Mouse (Mus musculus) liver, embryonic 11.5 days (tissue): ENCODE data around the gene Eps8l2. TPM values are rescaled to one million over a fixed set of nuclear protein-coding genes. Genes with fewer than 3 reads are reported as not detected.
"Not testable (repeated sequence)": the region's sequence is repeated elsewhere in the genome, so short reads cannot be mapped to it uniquely, and the experiment has no call there.

Source experiments
- ATAC-seq: fragments of 200-750 bp; cut with Nextera tagmentation; replicated peaks from 2 replicates; pipeline ENCODE4 v1.8.0; 2017; ENCODE audit warnings: moderate number of reproducible peaks, mild to moderate bottlenecking, moderate TSS enrichment, moderate library complexity; ENCODE audit not compliant: low FRiP score
- DNase-seq: peaks from one replicate; pipeline ENCODE4 v3.0.0-alpha.2; 2017; ENCODE audit warnings: low spot score
- H3K27ac ChIP-seq: fragments of 300-500 bp; sonication (generic); 2 replicates; pipeline ENCODE4 v1.5.1; 2014; ENCODE audit warnings: mild to moderate bottlenecking, low read depth, low read length, control low read depth
- H3K27me3 ChIP-seq: fragments of 300-500 bp; sonication (generic); replicated peaks from 2 replicates; pipeline ENCODE4 v1.6.1; 2014; ENCODE audit warnings: low read length, mixed read lengths; ENCODE audit not compliant: control insufficient read depth, insufficient read depth
- H3K36me3 ChIP-seq: fragments of 300-500 bp; sonication (generic); 2 replicates; pipeline ENCODE4 v1.6.1; 2014; ENCODE audit warnings: mild to moderate bottlenecking, low read length, moderate library complexity, mixed read lengths; ENCODE audit not compliant: control insufficient read depth, insufficient read depth
- H3K4me1 ChIP-seq: fragments of 300-500 bp; sonication (generic); replicated peaks from 2 replicates; pipeline ENCODE4 v1.6.1; 2014; ENCODE audit warnings: low read length, mixed read lengths; ENCODE audit not compliant: control insufficient read depth, insufficient read depth
- H3K4me2 ChIP-seq: fragments of 300-500 bp; sonication (generic); 2 replicates; pipeline ENCODE4 v1.6.1; 2014; ENCODE audit warnings: mild to moderate bottlenecking, control low read depth, moderate library complexity
- H3K4me3 ChIP-seq: fragments of 300-500 bp; sonication (generic); 2 replicates; pipeline ENCODE4 v1.5.1; 2014; ENCODE audit warnings: low read depth, low read length, control low read depth
- H3K9ac ChIP-seq: fragments of 300-500 bp; sonication (generic); 2 replicates; pipeline ENCODE4 v1.6.1; 2014; ENCODE audit warnings: low read depth, low read length, control low read depth
- H3K9me3 ChIP-seq: fragments of 300-500 bp; sonication (generic); 2 replicates; pipeline ENCODE4 v1.6.1; 2016; ENCODE audit warnings: low read length, inconsistent platforms, mixed read lengths; ENCODE audit not compliant: control insufficient read depth
- WGBS: fragments of 180-500 bp; shearing (Covaris S2); extraction: QIAGEN DNeasy Blood & Tissue Kit; methylation state at CpG from one replicate; pipeline ENCODE4 v1.1.7; 2014; 5-methylcytosine and 5-hydroxymethylcytosine counted together
- polyA plus RNA-seq: library from polyadenylated mRNA; unstranded; fragments of >200 nt; fragmentation: Nextera tagmentation; extraction: Ambion mirVana; gene quantifications from 2 replicates; pipeline ENCODE4 v1.2.1, GENCODE M21; 2014

The Eps8l2 gene
- polyA plus RNA-seq, 1 experiment from 2014 or later, result 5.4 TPM

- peaks cover 26% of the 10 kb centered on the region for H3K4me1 ChIP-seq
- ATAC-seq, result no peak
- H3K4me2 ChIP-seq, result no peak overlapping the region
- peaks cover 19% of the 10 kb centered on the region for H3K36me3 ChIP-seq
- no peak overlapping the region for H3K9ac ChIP-seq
- H3K9me3 ChIP-seq, result no peaks in the 10 kb centered on the region
- no peaks in the 10 kb centered on the region for H3K27me3 ChIP-seq
- WGBS, result 60% methylated on average over 1 of the region's 1 CpGs
- no peak for DNase-seq
- H3K27ac ChIP-seq, result no peak overlapping the region
- H3K4me3 ChIP-seq, result no peak overlapping the region
Observed at GRCm38 (mm10) chr7:141395348-141395747, 56.7 kb downstream of the Eps8l2 start.

- Histone ChIP-seq H3K9me3 (no peaks in the 10 kb centered on the region), H3K36me3 (peaks cover 43% of the 10 kb centered on the region), H3K27ac (no peak overlapping the region), H3K27me3 (no peaks in the 10 kb centered on the region), H3K4me1 (no peaks in the 10 kb centered on the region), H3K9ac (no peak overlapping the region), H3K4me3 (no peak overlapping the region), H3K4me2 (no peak overlapping the region)
- WGBS, result 52% methylated on average over 5 of the region's 5 CpGs
- DNase-seq (peak; percentile 45), ATAC-seq (peak; percentile 67)
Observed at GRCm38 (mm10) chr7:141403305-141403704, 64.6 kb downstream of the Eps8l2 start.

- Histone ChIP-seq H3K27ac (no peak overlapping the region), H3K4me1 (no peaks in the 10 kb centered on the region), H3K9ac (no peak overlapping the region), H3K4me3 (no peak overlapping the region), H3K9me3 (no peaks in the 10 kb centered on the region), H3K27me3 (no peaks in the 10 kb centered on the region), H3K36me3 (peaks cover 35% of the 10 kb centered on the region), H3K4me2 (no peak overlapping the region)
- ATAC-seq (no peak), DNase-seq (no peak)
- WGBS, result 78% methylated on average over 4 of the region's 4 CpGs
Observed at GRCm38 (mm10) chr7:141405466-141405865, 66.8 kb downstream of the Eps8l2 start.

GRCm38 (mm10) chr7:141407670-141408069, 69.0 kb downstream of the Eps8l2 start:
- H3K9me3 ChIP-seq, ATAC-seq, H3K4me2 ChIP-seq, H3K27me3 ChIP-seq, H3K4me3 ChIP-seq, H3K27ac ChIP-seq, DNase-seq, H3K9ac ChIP-seq, H3K4me1 ChIP-seq: not testable (repeated sequence)
- peaks cover 18% of the 10 kb centered on the region for H3K36me3 ChIP-seq
- 94% methylated on average over 7 of the region's 7 CpGs for WGBS

- Histone ChIP-seq H3K4me2 (no peak overlapping the region), H3K27me3 (no peaks in the 10 kb centered on the region), H3K27ac (no peak overlapping the region), H3K4me1 (peaks cover 8% of the 10 kb centered on the region), H3K9ac (no peak overlapping the region), H3K9me3 (no peaks in the 10 kb centered on the region), H3K36me3 (peaks cover 9% of the 10 kb centered on the region), H3K4me3 (no peak overlapping the region)
- DNase-seq (peak; percentile 74), ATAC-seq (peak; percentile 69)
- 19% methylated on average over 11 of the region's 11 CpGs for WGBS
Observed at GRCm38 (mm10) chr7:141408833-141409232, 70.2 kb downstream of the Eps8l2 start.

GRCm38 (mm10) chr7:141410631-141411030, 72.0 kb downstream of the Eps8l2 start:
- no peak overlapping the region for H3K9ac ChIP-seq
- 91% methylated on average over 8 of the region's 8 CpGs for WGBS
- H3K4me1 ChIP-seq, result peaks cover 14% of the 10 kb centered on the region
- H3K27me3 ChIP-seq, result no peaks in the 10 kb centered on the region
- DNase-seq, result no peak
- no peak overlapping the region for H3K27ac ChIP-seq
- no peaks in the 10 kb centered on the region for H3K9me3 ChIP-seq
- no peak overlapping the region for H3K4me2 ChIP-seq
- no peak for ATAC-seq
- H3K4me3 ChIP-seq, result no peak overlapping the region
- peaks cover 9% of the 10 kb centered on the region for H3K36me3 ChIP-seq

GRCm38 (mm10) chr7:141411667-141412066, 73.0 kb downstream of the Eps8l2 start:
- peaks cover 14% of the 10 kb centered on the region for H3K4me1 ChIP-seq
- WGBS, result 88% methylated on average over 1 of the region's 1 CpGs
- no peak overlapping the region for H3K27ac ChIP-seq
- no peaks in the 10 kb centered on the region for H3K9me3 ChIP-seq
- peaks cover 9% of the 10 kb centered on the region for H3K36me3 ChIP-seq
- no peak overlapping the region for H3K4me2 ChIP-seq
- no peaks in the 10 kb centered on the region for H3K27me3 ChIP-seq
- ATAC-seq (no peak), DNase-seq (no peak)
- no peak overlapping the region for H3K9ac ChIP-seq
- no peak overlapping the region for H3K4me3 ChIP-seq

Other genes with a start within 250 kb of the Eps8l2 start
- 21.4 and 23.5 TPM in 2 replicates for gene Sigirr, start 238.3 kb upstream of the Eps8l2 start, polyA plus RNA-seq
- gene Ano9, start 221.1 kb upstream of the Eps8l2 start, polyA plus RNA-seq, result 0.09 and 0.41 TPM in 2 replicates
- 134 and 147 TPM in 2 replicates for gene Ptdss2, start 216.5 kb upstream of the Eps8l2 start, polyA plus RNA-seq
- gene Rnh1, start 166.0 kb upstream of the Eps8l2 start, polyA plus RNA-seq, result 91.2 and 93.7 TPM in 2 replicates
- gene Hras, start 144.9 kb upstream of the Eps8l2 start, polyA plus RNA-seq, result 112 and 118 TPM in 2 replicates
- gene Lrrc56, start 144.7 kb upstream of the Eps8l2 start, polyA plus RNA-seq, result 20.8 and 20.9 TPM in 2 replicates
- 1.8 and 2.6 TPM in 2 replicates for gene Lmntd2, start 124.8 kb upstream of the Eps8l2 start, polyA plus RNA-seq
- gene Rassf7, start 123.0 kb upstream of the Eps8l2 start, polyA plus RNA-seq, result 35.1 TPM in 2 replicates
- gene Phrf1, start 110.1 kb upstream of the Eps8l2 start, polyA plus RNA-seq, result 70.9 and 81.0 TPM in 2 replicates
- 4.0 and 4.1 TPM in 2 replicates for gene Irf7, start 72.4 kb upstream of the Eps8l2 start, polyA plus RNA-seq
- gene Cdhr5, start 62.1 kb upstream of the Eps8l2 start, polyA plus RNA-seq, result 0.44 and 0.53 TPM in 2 replicates
- gene Sct, start 59.7 kb upstream of the Eps8l2 start, polyA plus RNA-seq, result 1.2 and 1.6 TPM in 2 replicates
- gene Drd4, start 46.9 kb upstream of the Eps8l2 start, polyA plus RNA-seq, result 0.16 and 0.17 TPM in 2 replicates
- 48.6 and 54.0 TPM in 2 replicates for gene Deaf1, start 11.2 kb upstream of the Eps8l2 start, polyA plus RNA-seq
- gene Tmem80, start 11.1 kb upstream of the Eps8l2 start, polyA plus RNA-seq, result 22.2 and 27.4 TPM in 2 replicates
- 442 and 472 TPM in 2 replicates for gene Taldo1, start 53.3 kb downstream of the Eps8l2 start, polyA plus RNA-seq
- 35.0 and 41.6 TPM in 2 replicates for gene Gatd1, start 75.3 kb downstream of the Eps8l2 start, polyA plus RNA-seq
- 0.16 and 0.27 TPM in 2 replicates for gene Cend1, start 90.6 kb downstream of the Eps8l2 start, polyA plus RNA-seq
- gene Slc25a22, start 99.0 kb downstream of the Eps8l2 start, polyA plus RNA-seq, result 36.9 and 39.4 TPM in 2 replicates
- gene Pidd1, start 105.1 kb downstream of the Eps8l2 start, polyA plus RNA-seq, result 22.5 and 22.7 TPM in 2 replicates
- gene Rplp2, start 108.5 kb downstream of the Eps8l2 start, polyA plus RNA-seq, result 1,652 and 1,836 TPM in 2 replicates
- gene Pnpla2, start 116.3 kb downstream of the Eps8l2 start, polyA plus RNA-seq, result 23.4 and 23.7 TPM in 2 replicates
- gene Cracr2b, start 122.2 kb downstream of the Eps8l2 start, polyA plus RNA-seq, result 4.3 and 7.2 TPM in 2 replicates
- 20.6 and 22.3 TPM in 2 replicates for gene Cd151, start 128.5 kb downstream of the Eps8l2 start, polyA plus RNA-seq
- 95.3 and 104 TPM in 2 replicates for gene Polr2l, start 136.3 kb downstream of the Eps8l2 start, polyA plus RNA-seq
- 77.9 and 78.2 TPM in 2 replicates for gene Tspan4, start 136.4 kb downstream of the Eps8l2 start, polyA plus RNA-seq
- gene Chid1, start 201.0 kb downstream of the Eps8l2 start, polyA plus RNA-seq, result 39.2 and 48.1 TPM in 2 replicates
- gene Ap2a2, start 223.3 kb downstream of the Eps8l2 start, polyA plus RNA-seq, result 94.4 and 102 TPM in 2 replicates